Mouse (Mus musculus): ENCODE data around the gene Cd247.

GRCm38 (mm10) chr1:165921026-165921425, 132.5 kb downstream of the Cd247 start:
- no peak for TF ChIP-seq CTCF (IDR thresholded peaks at IDR 0.05; ENCODE audit: borderline replicate concordance, insufficient read depth, low read depth, low read length)
- TF ChIP-seq POLR2A (IDR thresholded peaks at IDR 0.05; ENCODE audit: borderline replicate concordance, insufficient read depth, low read length): no peak

Data from cerebellum, adult 2 months (tissue).